Mouse (Mus musculus) hindbrain, embryonic 12.5 days (tissue): ENCODE results near the gene Epha4. TPM values are rescaled to one million over a fixed set of nuclear protein-coding genes. Genes with fewer than 3 reads are reported as not detected.

Experiments
- ATAC-seq: fragments of 200-750 bp; cut with Nextera tagmentation; 2 replicates; pipeline ENCODE4 v1.8.0; 2017; ENCODE audit warnings: moderate TSS enrichment; ENCODE audit not compliant: low FRiP score
- H3K27ac ChIP-seq: fragments of 300-500 bp; sonication (generic); 2 replicates; pipeline ENCODE4 v1.5.1; 2016; ENCODE audit warnings: mild to moderate bottlenecking
- H3K27me3 ChIP-seq: fragments of 300-500 bp; sonication (generic); 2 replicates; pipeline ENCODE4 v1.6.1; 2016; ENCODE audit warnings: mild to moderate bottlenecking
- H3K36me3 ChIP-seq: fragments of 300-500 bp; sonication (generic); 2 replicates; pipeline ENCODE4 v1.6.1; 2016; ENCODE audit warnings: mild to moderate bottlenecking
- H3K4me1 ChIP-seq: fragments of 300-500 bp; sonication (generic); 2 replicates; pipeline ENCODE4 v1.6.1; 2016
- H3K4me2 ChIP-seq: fragments of 300-500 bp; sonication (generic); replicated peaks from 2 replicates; pipeline ENCODE4 v1.6.1; 2016; ENCODE audit warnings: mild to moderate bottlenecking
- H3K4me3 ChIP-seq: fragments of 300-500 bp; sonication (generic); 2 replicates; pipeline ENCODE4 v1.5.1; 2016; ENCODE audit warnings: mild to moderate bottlenecking
- H3K9ac ChIP-seq: fragments of 300-500 bp; sonication (generic); 2 replicates; pipeline ENCODE4 v1.6.1; 2016; ENCODE audit warnings: mild to moderate bottlenecking, moderate library complexity
- H3K9me3 ChIP-seq: fragments of 300-500 bp; sonication (generic); replicated peaks from 2 replicates; pipeline ENCODE4 v1.6.1; 2016; ENCODE audit warnings: mild to moderate bottlenecking
- WGBS: fragments of 180-500 bp; shearing (Covaris S2); methylation state at CpG from one replicate; pipeline ENCODE4 v1.1.7; 2016; 5-methylcytosine and 5-hydroxymethylcytosine counted together
- polyA plus RNA-seq: library from polyadenylated mRNA; unstranded; fragments of >200 nt; fragmentation: Nextera tagmentation; extraction: Ambion mirVana; gene quantifications from 2 replicates; pipeline ENCODE4 v1.2.1, GENCODE M21; 2016

Epha4 gene
- polyA plus RNA-seq, 1 experiment from 2014 or later = 34.5 TPM

GRCm38 (mm10) chr1:77523354-77523753, 8.5 kb upstream of the Epha4 start:
- Histone ChIP-seq H3K36me3 (no peaks in the 10 kb centered on the region), H3K27me3 (no peaks in the 10 kb centered on the region; the same call in 1 of the 2 replicates), H3K4me1 (peaks cover 14% of the 10 kb centered on the region), H3K9ac (no peak overlapping the region), H3K4me3 (no peak overlapping the region), H3K9me3 (no peaks in the 10 kb centered on the region), H3K4me2 (no peak overlapping the region), H3K27ac (no peak overlapping the region)
- WGBS = 64% methylated on average over 2 of the region's 2 CpGs
- no peak for ATAC-seq

DNA sequence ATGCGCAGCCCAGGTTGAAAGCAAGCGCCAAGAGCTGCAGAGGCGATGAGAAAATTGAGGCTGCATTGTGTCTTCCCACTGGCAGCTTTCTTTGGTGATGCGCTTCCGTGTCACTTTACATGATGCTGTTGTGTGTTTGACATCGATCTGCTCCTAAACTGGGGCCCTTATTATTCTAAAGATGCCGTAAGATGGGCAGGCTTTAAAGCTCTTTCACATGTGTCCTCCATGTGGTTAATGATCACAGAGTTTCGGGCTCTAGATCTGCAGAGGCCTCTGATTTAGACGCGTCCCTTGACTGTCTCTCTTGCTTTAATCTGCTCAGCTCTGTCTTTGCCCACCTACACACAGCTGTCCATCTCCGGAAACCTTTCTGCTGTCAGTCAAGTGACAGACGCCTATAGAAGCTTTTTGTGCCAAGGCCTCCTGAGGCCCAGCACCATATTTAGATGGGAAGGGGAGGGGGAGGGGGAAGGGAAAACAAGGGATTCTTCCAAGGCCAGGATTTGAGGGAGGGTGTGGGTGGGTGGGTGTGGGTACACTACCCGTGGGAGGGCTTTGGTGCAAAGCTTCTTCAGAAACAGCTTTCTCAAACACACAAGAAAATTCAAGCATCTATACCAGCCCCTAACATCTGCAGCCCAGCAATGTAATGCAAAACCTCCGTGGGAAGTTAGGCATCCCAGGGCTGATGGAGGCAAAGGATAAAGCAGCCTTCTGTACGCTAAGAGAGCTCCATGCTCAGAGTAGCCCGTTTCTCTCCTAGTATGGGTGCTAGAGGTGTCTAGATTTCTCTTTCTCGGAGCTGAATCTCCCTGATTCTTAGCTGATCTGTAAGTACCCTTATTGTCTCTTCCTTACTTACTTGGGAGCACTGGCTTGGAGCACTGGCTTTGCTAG, 7.0 kb upstream of the Epha4 start:
- H3K9me3 ChIP-seq = no peaks in the 10 kb centered on the region
- peak; percentile 76; the same call in 1 of the 2 replicates for ATAC-seq
- H3K27me3 ChIP-seq = peaks cover 4% of the 10 kb centered on the region
- no peak overlapping the region for H3K4me3 ChIP-seq
- no peak overlapping the region for H3K9ac ChIP-seq
- WGBS = 10% methylated on average over 16 of the region's 17 CpGs
- no peaks in the 10 kb centered on the region for H3K36me3 ChIP-seq
- H3K27ac ChIP-seq = peak overlapping the region; percentile 25
- H3K4me1 ChIP-seq = peaks cover 15% of the 10 kb centered on the region
- H3K4me2 ChIP-seq = peak overlapping the region; percentile 39

GRCm38 (mm10) chr1:77518715-77519114, 3.8 kb upstream of the Epha4 start:
- Histone ChIP-seq H3K4me3 (no peak overlapping the region), H3K27ac (no peak overlapping the region), H3K4me2 (no peak overlapping the region), H3K9me3 (no peaks in the 10 kb centered on the region), H3K9ac (no peak overlapping the region), H3K4me1 (peaks cover 25% of the 10 kb centered on the region), H3K36me3 (no peaks in the 10 kb centered on the region), H3K27me3 (peaks cover 4% of the 10 kb centered on the region)
- 90% methylated on average over 3 of the region's 3 CpGs for WGBS
- ATAC-seq = no peak

- Histone ChIP-seq H3K27me3 (peaks cover 4% of the 10 kb centered on the region), H3K9me3 (no peaks in the 10 kb centered on the region), H3K4me1 (peaks cover 26% of the 10 kb centered on the region), H3K4me2 (peak overlapping the region; percentile 93), H3K4me3 (peak overlapping the region; percentile 53), H3K36me3 (no peaks in the 10 kb centered on the region), H3K27ac (peak overlapping the region; percentile 87), H3K9ac (peak overlapping the region; percentile 65)
- peak; percentile 46 for ATAC-seq
- under 1% methylated on average over 36 of the region's 36 CpGs for WGBS
Observed at GRCm38 (mm10) chr1:77516203-77516991, 1.5 kb upstream of the Epha4 start.

GRCm38 (mm10) chr1:77515651-77515981, 728 bp upstream of the Epha4 start:
- Histone ChIP-seq H3K9ac (peak overlapping the region; percentile 65), H3K4me2 (peak overlapping the region; percentile 93), H3K27me3 (peaks cover 4% of the 10 kb centered on the region), H3K4me3 (peak overlapping the region; percentile 53), H3K4me1 (peaks cover 29% of the 10 kb centered on the region), H3K36me3 (no peaks in the 10 kb centered on the region), H3K9me3 (no peaks in the 10 kb centered on the region), H3K27ac (peak overlapping the region; percentile 87)
- WGBS = under 1% methylated on average over 12 of the region's 12 CpGs
- no peak; the same call in 1 of the 2 replicates for ATAC-seq

DNA sequence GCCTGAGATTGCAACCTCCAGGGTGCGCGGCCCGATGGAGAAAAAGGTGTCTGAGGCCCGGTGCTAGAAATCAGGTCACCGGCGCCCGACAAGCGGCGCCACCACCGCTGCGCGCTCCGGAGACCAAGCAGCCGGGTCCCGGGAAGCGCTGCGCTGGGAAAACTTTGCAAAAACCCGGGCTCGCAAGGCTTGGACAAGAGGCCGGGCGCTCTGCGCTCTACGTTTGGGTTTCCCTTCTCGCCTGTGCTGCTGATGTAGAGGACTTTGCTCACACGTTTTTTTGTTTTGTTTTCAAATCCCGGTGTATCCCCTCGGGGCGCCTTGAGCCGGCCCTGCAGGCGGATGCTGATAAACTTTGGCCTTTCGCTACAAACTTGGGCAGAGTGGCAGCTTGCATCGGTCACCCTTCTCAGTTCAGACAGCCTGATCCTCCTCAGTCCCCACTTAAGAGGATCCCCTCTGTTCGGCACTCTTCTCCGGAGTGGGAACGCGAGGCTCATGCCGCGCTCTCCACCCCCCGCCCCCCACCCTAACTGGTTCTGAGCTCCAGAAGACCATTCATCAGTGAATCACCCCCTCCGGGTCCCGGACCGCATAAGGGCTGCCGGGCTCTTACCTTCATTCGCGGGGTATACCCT, 444 bp downstream of the Epha4 start:
- Histone ChIP-seq H3K36me3 (no peaks in the 10 kb centered on the region), H3K4me3 (peak overlapping the region; percentile 53), H3K9me3 (no peaks in the 10 kb centered on the region), H3K9ac (peak overlapping the region; percentile 78), H3K4me1 (peaks cover 35% of the 10 kb centered on the region), H3K27me3 (peaks cover 4% of the 10 kb centered on the region), H3K27ac (peak overlapping the region; percentile 87), H3K4me2 (peak overlapping the region; percentile 93)
- peak; percentile 38 for ATAC-seq
- under 1% methylated on average over 45 of the region's 45 CpGs for WGBS

DNA sequence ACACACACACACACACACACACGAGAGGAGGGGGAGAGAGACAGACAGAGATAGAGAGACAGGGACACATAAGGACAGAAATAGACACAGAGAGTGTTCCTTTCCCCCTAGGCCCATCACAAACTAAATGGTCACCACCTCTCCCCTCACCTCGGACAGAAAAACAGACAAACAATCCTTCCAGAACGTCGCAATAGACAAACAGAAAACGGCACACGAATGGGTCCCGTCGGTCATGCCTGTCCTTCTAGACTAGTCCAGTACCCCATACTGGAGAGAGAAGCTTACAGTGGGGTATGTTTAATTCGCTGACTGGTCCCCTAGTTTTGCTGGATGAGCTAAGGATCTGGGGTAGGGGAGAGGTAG, 946 bp downstream of the Epha4 start:
- WGBS = 0% methylated on average over 9 of the region's 9 CpGs
- Histone ChIP-seq H3K9me3 (no peaks in the 10 kb centered on the region), H3K9ac (peak overlapping the region; percentile 78), H3K4me2 (peak overlapping the region; percentile 93), H3K36me3 (no peaks in the 10 kb centered on the region), H3K4me1 (peaks cover 37% of the 10 kb centered on the region), H3K27me3 (peaks cover 4% of the 10 kb centered on the region), H3K4me3 (peak overlapping the region; percentile 53), H3K27ac (peak overlapping the region; percentile 87)
- no peak for ATAC-seq

- Histone ChIP-seq H3K27ac (peak overlapping the region; percentile 87), H3K9me3 (no peaks in the 10 kb centered on the region), H3K9ac (peak overlapping the region; percentile 78), H3K4me1 (peaks cover 41% of the 10 kb centered on the region), H3K27me3 (peaks cover 4% of the 10 kb centered on the region), H3K36me3 (no peaks in the 10 kb centered on the region), H3K4me2 (peak overlapping the region; percentile 93), H3K4me3 (peak overlapping the region; percentile 53)
- WGBS = 2% methylated on average over 27 of the region's 27 CpGs
- peak; percentile 46 for ATAC-seq
Observed at GRCm38 (mm10) chr1:77513411-77513941, 1.4 kb downstream of the Epha4 start.

DNA sequence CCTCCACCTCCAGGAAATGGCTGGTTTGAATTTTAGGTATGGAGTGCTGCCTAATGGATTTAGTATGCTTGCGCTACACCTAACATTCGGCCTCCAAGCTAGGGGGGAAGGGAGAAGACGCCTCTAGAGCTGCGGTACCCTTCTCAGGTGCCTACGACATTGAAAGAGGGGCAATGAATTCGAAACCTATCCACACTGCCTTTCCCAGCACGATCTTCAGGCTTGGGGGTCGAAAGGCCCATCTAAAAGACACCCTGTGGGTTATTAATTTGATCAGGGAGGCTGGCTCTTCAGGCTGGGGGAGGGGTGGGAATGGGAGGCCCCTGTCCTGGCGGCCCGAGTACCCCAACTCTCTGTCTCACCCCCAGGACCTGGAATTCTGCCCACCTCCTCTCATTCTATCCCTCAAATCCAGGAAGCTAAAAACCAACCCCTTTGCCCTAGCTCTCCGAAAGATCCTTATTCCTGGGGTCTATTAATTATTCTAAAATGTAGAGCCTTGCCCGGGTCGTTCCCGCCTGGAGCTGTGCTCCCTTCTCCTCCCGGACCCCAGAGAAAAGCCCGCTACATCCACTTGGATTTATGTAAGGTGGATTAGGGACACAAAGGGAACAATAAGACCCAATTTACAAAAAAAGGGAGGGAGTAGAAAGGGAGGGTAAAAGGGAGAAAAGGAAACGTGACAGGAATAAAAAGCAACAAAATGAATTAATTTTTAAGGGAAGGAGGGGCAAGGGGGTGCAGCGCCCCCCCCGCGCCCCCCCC, 2.3 kb downstream of the Epha4 start:
- 1% methylated on average over 20 of the region's 20 CpGs for WGBS
- Histone ChIP-seq H3K4me1 (peaks cover 44% of the 10 kb centered on the region), H3K4me3 (peak overlapping the region; percentile 53), H3K36me3 (no peaks in the 10 kb centered on the region), H3K9me3 (no peaks in the 10 kb centered on the region), H3K27ac (peak overlapping the region; percentile 87), H3K4me2 (peak overlapping the region; percentile 93), H3K9ac (peak overlapping the region; percentile 78), H3K27me3 (peaks cover 1% of the 10 kb centered on the region; the same call in 1 of the 2 replicates)
- no peak for ATAC-seq

DNA sequence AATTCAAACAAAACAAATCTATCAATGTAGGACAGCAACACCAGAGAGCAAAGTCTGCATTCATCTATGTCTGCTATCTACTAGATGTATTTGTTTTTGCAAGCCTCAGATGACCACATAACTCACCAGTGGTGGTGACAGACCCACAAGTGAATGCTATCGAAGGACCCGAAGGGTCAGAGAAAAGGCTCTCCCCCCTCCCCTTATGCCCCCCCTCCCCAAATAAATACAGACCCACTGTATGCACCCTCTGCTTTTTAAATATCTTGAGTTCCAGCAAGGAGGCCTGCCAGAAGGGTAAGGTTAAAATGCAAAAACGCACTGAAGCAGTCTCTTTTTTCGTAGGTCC, 2.9 kb downstream of the Epha4 start:
- Histone ChIP-seq H3K36me3 (no peaks in the 10 kb centered on the region), H3K27ac (peak overlapping the region; percentile 87), H3K27me3 (no peaks in the 10 kb centered on the region), H3K4me3 (peak overlapping the region; percentile 53), H3K9me3 (no peaks in the 10 kb centered on the region), H3K4me1 (peaks cover 48% of the 10 kb centered on the region), H3K4me2 (peak overlapping the region; percentile 93), H3K9ac (peak overlapping the region; percentile 78)
- WGBS = 1% methylated on average over 4 of the region's 4 CpGs
- no peak for ATAC-seq

DNA sequence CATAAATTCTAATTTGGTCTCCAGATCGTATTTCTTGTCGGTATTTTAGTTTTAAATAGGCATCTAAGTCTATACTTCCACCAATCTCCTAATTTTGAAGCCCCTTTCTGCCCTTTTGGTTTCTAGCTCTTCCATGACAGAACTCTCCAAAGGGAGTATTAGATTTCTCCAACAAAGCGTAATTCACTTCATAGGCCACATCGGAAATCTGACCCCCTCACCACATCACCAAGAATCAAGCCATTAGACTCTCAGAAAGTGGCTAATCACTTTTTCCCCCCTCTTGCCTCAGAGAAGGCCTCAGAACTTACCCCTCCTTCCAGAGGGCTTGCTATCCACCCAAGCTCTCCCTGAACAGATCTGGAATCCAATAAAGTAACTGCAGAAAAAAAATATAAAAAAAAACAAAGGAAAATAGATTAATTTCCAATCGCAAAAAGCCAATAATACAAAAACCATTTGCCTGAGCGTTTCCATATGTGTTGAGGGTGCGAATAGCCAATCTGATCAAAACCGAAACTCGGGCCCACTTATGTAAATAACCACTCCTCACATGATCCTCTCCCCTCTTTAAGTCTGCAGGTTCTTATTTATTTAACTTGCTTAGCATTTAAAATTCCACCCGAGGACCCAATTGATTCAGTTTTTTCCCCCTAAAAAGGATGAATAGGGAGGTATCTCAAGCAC, 3.4 kb downstream of the Epha4 start:
- Histone ChIP-seq H3K36me3 (0 out of 2 replicates have a peak, but pooled peaks cover 3% of the 10 kb centered on the region), H3K27ac (peak overlapping the region; percentile 87), H3K9me3 (no peaks in the 10 kb centered on the region), H3K27me3 (no peaks in the 10 kb centered on the region), H3K9ac (peak overlapping the region; percentile 78), H3K4me1 (peaks cover 48% of the 10 kb centered on the region), H3K4me3 (peak overlapping the region; percentile 53), H3K4me2 (peak overlapping the region; percentile 93)
- no peak for ATAC-seq
- 25% methylated on average over 10 of the region's 10 CpGs for WGBS
